Mouse (Mus musculus) embryonic fibroblast, embryonic 13.5 days (primary cell): ENCODE measurements at regions not wholly inside any gene's neighbourhood (a gene's known extent, or its start where the extent isn't known, plus 50 kb on each side); places are given as distances from the start of the nearest gene placed in this dataset.

Experiments
- CTCF ChIP-seq: IDR thresholded peaks from 2 replicates; pipeline ENCODE4 v1.5.1; 2011; ENCODE audit warnings: mild to moderate bottlenecking, control low read depth, low read length, moderate library complexity, borderline replicate concordance; ENCODE audit not compliant: insufficient read depth
- POLR2A ChIP-seq: IDR thresholded peaks from 2 replicates; pipeline ENCODE4 v1.6.1; 2011; ENCODE audit warnings: low read depth, mild to moderate bottlenecking, control low read depth, low read length, moderate library complexity

GRCm38 (mm10) chr2:117433482-117433881 lies 90.7 kb upstream of the Rasgrp1 start:
- TF ChIP-seq CTCF (no peak), POLR2A (no peak)
